Mouse (Mus musculus) hindbrain, postnatal 0 days (tissue): Measurements from ENCODE around the gene Clk2. TPM values are rescaled to one million over a fixed set of nuclear protein-coding genes. Genes with fewer than 3 reads are reported as not detected.

Experiments
- ATAC-seq: fragments of 200-750 bp; cut with Nextera tagmentation; 2 replicates; pipeline ENCODE4 v1.8.0; 2017; ENCODE audit warnings: mild to moderate bottlenecking, moderate TSS enrichment, moderate library complexity
- DNase-seq: peaks from one replicate; pipeline ENCODE4 v3.0.0-alpha.2; 2015; ENCODE audit warnings: low spot score
- H3K27ac ChIP-seq: fragments of 300-500 bp; sonication (generic); 2 replicates; pipeline ENCODE4 v1.5.1; 2014; ENCODE audit warnings: mild to moderate bottlenecking
- H3K27me3 ChIP-seq: fragments of 300-500 bp; sonication (generic); 2 replicates; pipeline ENCODE4 v1.6.1; 2014; ENCODE audit warnings: low read length, mixed read lengths; ENCODE audit not compliant: insufficient read depth
- H3K36me3 ChIP-seq: fragments of 300-500 bp; sonication (generic); 2 replicates; pipeline ENCODE4 v1.6.1; 2014; ENCODE audit warnings: low read length, mixed read lengths; ENCODE audit not compliant: insufficient read depth
- H3K4me1 ChIP-seq: fragments of 300-500 bp; sonication (generic); 2 replicates; pipeline ENCODE4 v1.6.1; 2014; ENCODE audit warnings: antibody characterized with exemption, low read length, mixed read lengths; ENCODE audit not compliant: insufficient read depth
- H3K4me2 ChIP-seq: fragments of 300-500 bp; sonication (generic); 2 replicates; pipeline ENCODE4 v1.6.1; 2014; ENCODE audit warnings: low read depth, mild to moderate bottlenecking, low read length, moderate library complexity, mixed read lengths
- H3K4me3 ChIP-seq: fragments of 300-500 bp; sonication (generic); 2 replicates; pipeline ENCODE4 v1.5.1; 2014; ENCODE audit warnings: low read length
- H3K9ac ChIP-seq: fragments of 300-500 bp; sonication (generic); replicated peaks from 2 replicates; pipeline ENCODE4 v1.6.1; 2014; ENCODE audit warnings: mild to moderate bottlenecking, low read length, moderate library complexity, mixed read lengths
- H3K9me3 ChIP-seq: fragments of 300-500 bp; sonication (generic); 2 replicates; pipeline ENCODE4 v1.6.1; 2016; ENCODE audit warnings: low read length, mixed read lengths
- CTCF ChIP-seq: IDR thresholded peaks from 2 replicates; pipeline ENCODE4 v1.5.1; 2016; ENCODE audit warnings: antibody characterized with exemption, control low read depth, low read depth
- WGBS: fragments of 180-500 bp; shearing (Covaris S2); extraction: QIAGEN DNeasy Blood & Tissue Kit; methylation state at CpG from one replicate; pipeline ENCODE4 v1.1.7; 2014; 5-methylcytosine and 5-hydroxymethylcytosine counted together
- polyA plus RNA-seq: library from polyadenylated mRNA; unstranded; fragments of >200 nt; fragmentation: Nextera tagmentation; extraction: Ambion mirVana; gene quantifications from 2 replicates; pipeline ENCODE4 v1.2.1, GENCODE M21; 2015
- total RNA-seq: library from RNA; depleted of rRNA; stranded (reverse); fragments of >200 nt; gene quantifications from 2 replicates; pipeline ENCODE4 v1.2.3, GENCODE M21; 2014

Clk2 gene
- total and polyA plus RNA-seq, 2 experiments from 2014 or later = 13.3 to 43.1 TPM

GRCm38 (mm10) chr3:89187690-89188477 is 23.3 kb downstream of the Clk2 start:
- no peak overlapping the region for H3K9ac ChIP-seq
- TF ChIP-seq CTCF = no peak
- no peaks in the 10 kb centered on the region for H3K27me3 ChIP-seq
- no peaks in the 10 kb centered on the region for H3K36me3 ChIP-seq
- ATAC-seq (no peak), DNase-seq (no peak)
- H3K4me2 ChIP-seq = no peak overlapping the region
- WGBS = 61% methylated on average over 18 of the region's 18 CpGs
- no peaks in the 10 kb centered on the region for H3K9me3 ChIP-seq
- no peak overlapping the region for H3K27ac ChIP-seq
- no peak overlapping the region for H3K4me3 ChIP-seq
- 0 out of 2 replicates have a peak, but pooled peaks cover 6% of the 10 kb centered on the region for H3K4me1 ChIP-seq

- Histone ChIP-seq H3K4me3 (no peak overlapping the region), H3K4me2 (no peak overlapping the region), H3K36me3 (no peaks in the 10 kb centered on the region), H3K27ac (no peak overlapping the region), H3K9me3 (no peaks in the 10 kb centered on the region), H3K9ac (no peak overlapping the region), H3K4me1 (0 out of 2 replicates have a peak, but pooled peaks cover 6% of the 10 kb centered on the region), H3K27me3 (no peaks in the 10 kb centered on the region)
- no peak for TF ChIP-seq CTCF
- DNase-seq = no peak
- 70% methylated on average over 12 of the region's 12 CpGs for WGBS
- no peak for ATAC-seq
Observed at GRCm38 (mm10) chr3:89188478-89188875, 23.9 kb downstream of the Clk2 start.

GRCm38 (mm10) chr3:89190436-89190835 is 25.8 kb downstream of the Clk2 start:
- no peak overlapping the region for H3K27ac ChIP-seq
- ATAC-seq = no peak
- H3K9ac ChIP-seq = no peak overlapping the region
- H3K27me3 ChIP-seq = no peaks in the 10 kb centered on the region
- no peaks in the 10 kb centered on the region for H3K4me1 ChIP-seq
- 81% methylated on average over 8 of the region's 8 CpGs for WGBS
- no peak for DNase-seq
- H3K9me3 ChIP-seq = no peaks in the 10 kb centered on the region
- no peak overlapping the region for H3K4me2 ChIP-seq
- TF ChIP-seq CTCF = no peak
- H3K36me3 ChIP-seq = no peaks in the 10 kb centered on the region
- H3K4me3 ChIP-seq = no peak overlapping the region

GRCm38 (mm10) chr3:89193351-89193750 is 28.8 kb downstream of the Clk2 start:
- no peak overlapping the region for H3K4me2 ChIP-seq
- H3K9me3 ChIP-seq = no peaks in the 10 kb centered on the region
- no peaks in the 10 kb centered on the region for H3K36me3 ChIP-seq
- H3K9ac ChIP-seq = no peak overlapping the region
- peaks cover 7% of the 10 kb centered on the region; the same call in 1 of the 2 replicates for H3K4me1 ChIP-seq
- TF ChIP-seq CTCF = 0 out of 2 replicates have a peak, but pooled peaks have one; percentile 6
- no peak overlapping the region for H3K4me3 ChIP-seq
- no peaks in the 10 kb centered on the region for H3K27me3 ChIP-seq
- H3K27ac ChIP-seq = no peak overlapping the region
- no peak for ATAC-seq
- DNase-seq = no peak
- 86% methylated on average over 1 of the region's 1 CpGs for WGBS

GRCm38 (mm10) chr3:89193853-89194252 is 29.3 kb downstream of the Clk2 start:
- 95% methylated on average over 2 of the region's 2 CpGs for WGBS
- H3K27me3 ChIP-seq = no peaks in the 10 kb centered on the region
- no peak for DNase-seq

DNA sequence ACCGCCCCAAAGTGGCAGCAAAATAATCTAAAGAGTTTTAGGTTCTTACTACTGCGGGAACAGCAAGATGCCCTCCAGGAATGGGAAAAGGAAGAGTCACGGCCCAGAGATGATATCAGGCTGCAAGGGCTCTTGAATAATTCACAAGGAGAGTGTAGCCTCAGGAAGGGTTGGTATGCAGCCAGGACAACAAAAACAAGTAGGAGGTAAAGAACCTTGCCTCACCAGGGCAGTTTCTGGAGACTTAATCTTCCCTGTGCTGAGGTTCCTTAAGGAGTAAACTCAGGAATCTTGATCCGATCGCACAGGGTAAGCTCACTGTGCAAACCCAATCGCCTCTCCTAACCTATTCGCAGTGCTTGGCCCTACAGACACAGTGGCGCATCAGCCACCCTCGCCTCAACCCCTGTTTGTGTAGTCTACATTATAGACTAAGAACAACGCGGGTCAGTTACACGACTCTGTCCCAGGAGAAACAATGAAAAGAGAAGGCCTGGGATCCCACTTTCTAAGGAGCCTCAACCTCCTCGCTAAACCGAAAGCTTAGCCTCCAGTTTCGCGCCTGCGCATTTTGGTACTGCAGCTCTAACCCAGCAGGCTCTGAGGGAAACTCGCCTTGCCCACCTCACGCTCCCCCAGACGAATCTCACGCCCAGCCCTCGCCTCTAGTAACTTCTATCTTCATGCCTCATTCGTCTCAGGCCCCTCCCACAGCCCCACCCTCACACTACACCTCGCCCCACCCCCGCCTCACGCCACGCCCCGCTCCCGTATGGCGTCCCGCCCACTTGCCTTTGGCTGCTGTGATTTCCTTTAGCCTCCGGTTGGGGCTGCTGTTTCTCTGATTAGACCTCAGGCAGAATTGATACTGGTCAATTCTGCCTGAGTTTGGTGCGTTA is 31.6 kb downstream of the Clk2 start:
- peak; percentile 97 for ATAC-seq
- peak; percentile 93 for DNase-seq
- Histone ChIP-seq H3K27ac (peak overlapping the region; percentile 81), H3K4me3 (peak overlapping the region; percentile 40), H3K4me2 (peak overlapping the region; percentile 64), H3K9me3 (no peaks in the 10 kb centered on the region), H3K9ac (peak overlapping the region; percentile 50), H3K4me1 (peaks cover 7% of the 10 kb centered on the region; the same call in 1 of the 2 replicates), H3K36me3 (no peaks in the 10 kb centered on the region), H3K27me3 (no peaks in the 10 kb centered on the region)
- 5% methylated on average over 33 of the region's 33 CpGs for WGBS
- peak; percentile 62 for TF ChIP-seq CTCF

More at GRCm38 (mm10) chr3:89193853-89194252, 29.3 kb downstream of the Clk2 start:
- no peak overlapping the region for H3K9ac ChIP-seq
- H3K27ac ChIP-seq = no peak overlapping the region
- no peak for ATAC-seq
- no peak overlapping the region for H3K4me3 ChIP-seq
- H3K4me1 ChIP-seq = peaks cover 7% of the 10 kb centered on the region; the same call in 1 of the 2 replicates
- no peaks in the 10 kb centered on the region for H3K36me3 ChIP-seq
- no peaks in the 10 kb centered on the region for H3K9me3 ChIP-seq
- no peak overlapping the region for H3K4me2 ChIP-seq
- peak; percentile 48 for TF ChIP-seq CTCF
